Mouse (Mus musculus) adrenal gland, adult 10 weeks (tissue): ENCODE data around the gene Keg1. TPM values are rescaled to one million over a fixed set of nuclear protein-coding genes. Genes with fewer than 3 reads are reported as not detected.

Source experiments
- polyA plus RNA-seq: library from polyadenylated mRNA; stranded (reverse); fragments of 350-450 nt; fragmentation: Illumina TruSeq; extraction: RNeasy Lipid Tissue Mini Kit (QIAGEN cat#74804); gene quantifications from one replicate; pipeline ENCODE4 v1.2.3, GENCODE M21; 2014; ENCODE audit warnings: low read depth, low replicate concordance

Keg1 gene
- not detected for polyA plus RNA-seq

GRCm38 (mm10) chr19:12695590-12695989, at the start of gene Keg1:
Keg1 (plus strand) TSS chr19:12695786.

DNA sequence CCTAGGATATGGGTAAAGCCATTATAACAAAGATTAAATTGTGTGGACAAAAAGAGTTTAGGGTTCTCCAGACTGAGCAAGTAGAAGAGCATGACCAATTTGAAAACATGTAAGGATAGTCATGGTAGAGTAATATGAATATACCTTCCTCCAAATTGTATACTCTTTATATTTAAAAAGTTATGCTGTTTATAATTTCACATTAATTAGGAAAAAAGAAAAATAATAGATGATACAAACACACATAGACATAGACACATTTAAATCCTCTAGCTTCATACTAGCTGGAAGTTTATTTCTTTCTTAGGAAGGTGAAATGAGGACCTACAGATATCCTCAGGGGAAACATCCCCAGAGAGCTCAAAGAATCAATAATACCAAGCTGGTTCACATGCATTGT, 25.4 kb upstream of the Keg1 start, which contains the start of gene Olfr1442:
Gene Olfr1442, plus strand, starts transcription at position 301 of the 400 bp plus-strand sequence.

GRCm38 (mm10) chr19:12677812-12678211, 17.8 kb upstream of the Keg1 start, which contains the start of gene Olfr1443:
Olfr1443 (plus strand) TSS chr19:12678112.

DNA sequence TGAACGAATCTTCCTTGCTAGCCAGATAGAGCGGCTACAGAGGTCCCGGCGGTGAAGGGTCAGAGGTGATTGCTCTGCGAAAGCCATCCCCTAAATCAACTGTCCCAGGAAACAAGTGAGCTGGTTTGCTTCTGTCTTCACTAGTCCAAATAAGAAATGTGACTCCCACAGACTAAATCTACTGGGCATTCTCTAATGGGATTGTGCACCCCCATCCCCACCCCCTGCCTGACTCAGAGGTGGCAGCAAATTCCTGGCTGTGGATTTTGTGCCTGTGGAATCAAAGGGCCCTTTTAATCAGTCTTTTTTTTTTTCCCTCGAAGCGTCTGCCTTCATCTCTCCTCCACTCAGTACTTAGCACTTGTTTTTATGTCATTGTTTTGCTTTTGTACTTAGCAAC, 69.7 kb downstream of the Keg1 start, which contains the start of gene Cntf:
Gene Cntf, minus strand, starts transcription at position 325 of the 400 bp plus-strand sequence.

Other genes with a start within 250 kb of the Keg1 start
- gene Mpeg1, start 235.0 kb upstream of the Keg1 start, polyA plus RNA-seq: 77.7 TPM
- gene Dtx4, start 194.3 kb upstream of the Keg1 start, polyA plus RNA-seq: 22.3 TPM
- 20.9 TPM for gene Fam111a, start 150.0 kb upstream of the Keg1 start, polyA plus RNA-seq
- not detected for gene Gm4952, start 95.8 kb upstream of the Keg1 start, polyA plus RNA-seq
- gene Glyat, start 62.5 kb upstream of the Keg1 start, polyA plus RNA-seq: not detected
- not detected for gene Olfr1442, start 25.3 kb upstream of the Keg1 start, polyA plus RNA-seq
- not detected for gene Olfr1443, start 17.7 kb upstream of the Keg1 start, polyA plus RNA-seq
- 1.4 TPM for gene Cntf, start 69.8 kb downstream of the Keg1 start, polyA plus RNA-seq
- 218 TPM for gene Zfp91, start 100.3 kb downstream of the Keg1 start, polyA plus RNA-seq
- gene Lpxn, start 100.4 kb downstream of the Keg1 start, polyA plus RNA-seq: 2.1 TPM
- not detected for gene Gm5244, start 150.9 kb downstream of the Keg1 start, polyA plus RNA-seq
- gene Olfr1444, start 161.5 kb downstream of the Keg1 start, polyA plus RNA-seq: not detected
- not detected for gene Olfr1445, start 188.1 kb downstream of the Keg1 start, polyA plus RNA-seq
- gene Olfr1446, start 197.7 kb downstream of the Keg1 start, polyA plus RNA-seq: not detected
- not detected for gene Olfr1447, start 208.0 kb downstream of the Keg1 start, polyA plus RNA-seq
- gene Olfr1448, start 228.6 kb downstream of the Keg1 start, polyA plus RNA-seq: not detected
- gene Olfr1449, start 235.1 kb downstream of the Keg1 start, polyA plus RNA-seq: not detected